8 mouse cellular contexts compared by ENCODE assay signal in the genomic region with DNA sequence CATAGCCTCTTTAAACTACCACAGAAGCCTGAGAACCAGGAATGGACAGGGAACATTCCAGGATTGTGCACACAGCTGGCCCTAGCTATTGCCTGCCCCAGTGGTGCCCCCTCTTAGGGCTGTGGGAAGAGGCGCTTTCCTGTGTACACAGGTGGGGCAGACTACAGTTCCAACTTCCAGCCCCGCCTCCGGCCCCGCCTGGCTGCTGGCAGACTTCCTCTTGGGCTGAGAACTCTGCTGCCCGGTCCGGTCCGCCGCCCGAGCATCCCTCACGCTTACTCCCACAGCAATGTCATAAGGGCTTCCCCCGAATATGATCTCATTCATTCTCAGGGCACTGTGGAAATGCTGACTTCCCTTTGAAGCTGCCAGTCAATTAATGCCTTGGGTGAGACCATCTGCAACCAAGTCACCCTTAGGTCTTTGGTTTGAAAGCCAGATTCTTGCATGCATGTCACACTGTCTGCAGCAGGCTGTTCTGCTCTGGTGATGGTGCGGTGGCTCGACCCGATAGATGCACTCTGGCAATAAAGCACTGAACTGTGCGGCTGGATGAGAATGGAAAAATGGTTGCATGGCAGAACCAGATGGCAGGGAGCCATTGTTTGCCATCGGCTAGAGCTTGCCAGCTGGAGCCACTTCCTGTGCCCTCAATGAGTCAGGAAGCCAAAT. TPM values are rescaled to one million over a fixed set of nuclear protein-coding genes. Genes with fewer than 3 reads are reported as not detected.
DNase-seq lines count a peak whose midpoint lies in the region; ATAC-seq and TF ChIP-seq lines count a peak whose summit lies in the region.

No protein-coding gene starts in this region.

- no peak for TF ChIP-seq CTCF in CH12.LX (conservative IDR thresholded peaks at IDR 0.05 in 1 of 2, IDR thresholded peaks at IDR 0.05 in 1 of 2; ENCODE audit: low read depth in 2 of 2, low read length in 2 of 2)
- no peak for TF ChIP-seq CTCF in bone marrow macrophage, adult 2 months (IDR thresholded peaks at IDR 0.05; ENCODE audit: low read depth, low read length)
- TF ChIP-seq CTCF in midbrain, postnatal 0 days (IDR thresholded peaks at IDR 0.05) = no peak

- H3K79me2 ChIP-seq in CH12.LX (replicated peaks; ENCODE audit: control insufficient read depth, extremely low read depth, insufficient read depth, poor library complexity, severe bottlenecking) = no peaks in the 10 kb centered on the region

- no peaks in the 10 kb centered on the region for H3K9me3 ChIP-seq in CH12.LX (replicated peaks; ENCODE audit: low read length)
- no peaks in the 10 kb centered on the region for H3K9me3 ChIP-seq in hindbrain, embryonic 15.5 days
- H3K9me3 ChIP-seq in liver, embryonic 11.5 days (ENCODE audit: control insufficient read depth, low read length) = no peaks in the 10 kb centered on the region
- H3K9me3 ChIP-seq in midbrain, postnatal 0 days (ENCODE audit: low read length) = no peaks in the 10 kb centered on the region

- no peak overlapping the region for H3K9ac ChIP-seq in CH12.LX (ENCODE audit: insufficient read depth, low read depth)
- H3K9ac ChIP-seq in hindbrain, embryonic 15.5 days = no peak overlapping the region
- H3K9ac ChIP-seq in liver, embryonic 11.5 days (ENCODE audit: low read depth, low read length) = no peak overlapping the region
- no peak overlapping the region for H3K9ac ChIP-seq in midbrain, postnatal 0 days (replicated peaks; ENCODE audit: low read length, poor library complexity, severe bottlenecking)

- peak; percentile 64 for DNase-seq in CH12.LX (ENCODE audit: extremely low read depth)
- peak; percentile 50 for DNase-seq in gastrocnemius, adult 18-20 months (ENCODE audit: low spot score)
- DNase-seq in liver, embryonic 11.5 days (ENCODE audit: low spot score) = no peak
- DNase-seq in midbrain, postnatal 0 days (ENCODE audit: low spot score) = peak; percentile 58
- DNase-seq in thymus, postnatal 25 days = peak; percentile 81
- DNase-seq in layer of hippocampus, adult 9-10 months (ENCODE audit: low spot score) = no peak

- no peaks in the 10 kb centered on the region for H3K36me3 ChIP-seq in CH12.LX (replicated peaks in 1 of 2; ENCODE audit: control insufficient read depth in 1 of 2, insufficient read depth in 1 of 2, low read length in 1 of 2)
- no peaks in the 10 kb centered on the region for H3K36me3 ChIP-seq in hindbrain, embryonic 15.5 days
- H3K36me3 ChIP-seq in liver, embryonic 11.5 days (ENCODE audit: control insufficient read depth, insufficient read depth, low read length) = no peaks in the 10 kb centered on the region
- no peaks in the 10 kb centered on the region for H3K36me3 ChIP-seq in midbrain, postnatal 0 days (ENCODE audit: insufficient read depth, low read length)

- H3K27ac ChIP-seq in CH12.LX (ENCODE audit: insufficient read depth, low read depth) = no peak overlapping the region
- peak overlapping the region; percentile 71 for H3K27ac ChIP-seq in bone marrow macrophage, adult 2 months (ENCODE audit: insufficient read depth, low read depth, low read length)
- H3K27ac ChIP-seq in hindbrain, embryonic 15.5 days (replicated peaks) = no peak overlapping the region
- no peak overlapping the region for H3K27ac ChIP-seq in liver, embryonic 11.5 days (ENCODE audit: low read depth, low read length)
- H3K27ac ChIP-seq in midbrain, postnatal 0 days (ENCODE audit: low read depth, low read length) = no peak overlapping the region

- H3K27me3 ChIP-seq in CH12.LX (replicated peaks) = no peaks in the 10 kb centered on the region
- no peaks in the 10 kb centered on the region for H3K27me3 ChIP-seq in hindbrain, embryonic 15.5 days
- H3K27me3 ChIP-seq in liver, embryonic 11.5 days (replicated peaks; ENCODE audit: control insufficient read depth, insufficient read depth, low read length) = peaks cover 5% of the 10 kb centered on the region; the same call in 1 of the 2 replicates
- no peaks in the 10 kb centered on the region for H3K27me3 ChIP-seq in midbrain, postnatal 0 days (ENCODE audit: insufficient read depth, low read length)

- dilution Hi-C loops in CH12.LX (cut with MboI; ENCODE audit: extremely low pct_ligation_motif_present, extremely low pct_unique_long_range_greater_than_20kb, low sequenced_read_pairs) = no loop called here

- in situ Hi-C loops in CH12.LX (cut with MboI; ENCODE audit: low pct_ligation_motif_present, low pct_unique_long_range_greater_than_20kb, low sequenced_read_pairs) = no loop called here

- H3K4me3 ChIP-seq in CH12.LX (replicated peaks in 1 of 3; ENCODE audit: low read depth in 2 of 3, low read length in 2 of 3, poor library complexity in 1 of 3) = peak overlapping the region in 1 of 3 experiments; percentile 42
- H3K4me3 ChIP-seq in bone marrow macrophage, adult 2 months (ENCODE audit: insufficient read depth, low read length) = peak overlapping the region; percentile 25
- no peak overlapping the region for H3K4me3 ChIP-seq in hindbrain, embryonic 15.5 days
- no peak overlapping the region for H3K4me3 ChIP-seq in liver, embryonic 11.5 days (ENCODE audit: low read depth, low read length)
- H3K4me3 ChIP-seq in midbrain, postnatal 0 days (ENCODE audit: low read depth, low read length) = no peak overlapping the region

- ATAC-seq in hindbrain, embryonic 15.5 days (ENCODE audit: low FRiP score, low read depth) = peak; percentile 76
- ATAC-seq in liver, embryonic 11.5 days (replicated peaks; ENCODE audit: low FRiP score) = peak; percentile 43; the same call in 1 of the 2 replicates
- ATAC-seq in midbrain, postnatal 0 days (ENCODE audit: low FRiP score) = 0 out of 2 replicates have a peak, but pooled peaks have one; percentile 20

- TF ChIP-seq RAD21 in CH12.LX (IDR thresholded peaks at IDR 0.05; ENCODE audit: low read depth, low read length) = no peak

- 47% methylated on average over 16 of the region's 16 CpGs for WGBS in hindbrain, embryonic 15.5 days
- 40% methylated on average over 16 of the region's 16 CpGs for WGBS in liver, embryonic 11.5 days
- 55% methylated on average over 16 of the region's 16 CpGs for WGBS in midbrain, postnatal 0 days

- peak overlapping the region; percentile 26 for H3K4me2 ChIP-seq in CH12.LX (ENCODE audit: insufficient read depth, low read depth, poor library complexity, severe bottlenecking)
- H3K4me2 ChIP-seq in hindbrain, embryonic 15.5 days = 0 out of 2 replicates have a peak overlapping the region, but pooled peaks have one; percentile 5
- H3K4me2 ChIP-seq in liver, embryonic 11.5 days = peak overlapping the region; percentile 14; the same call in 1 of the 2 replicates
- no peak overlapping the region for H3K4me2 ChIP-seq in midbrain, postnatal 0 days (ENCODE audit: low read depth, low read length, poor library complexity, severe bottlenecking)

- no peak; the same call in 1 of the 2 replicates for TF ChIP-seq EP300 in CH12.LX (IDR thresholded peaks at IDR 0.05; ENCODE audit: low read length)

- TF ChIP-seq POLR2A in CH12.LX (IDR thresholded peaks at IDR 0.05; ENCODE audit: low read depth, low read length) = no peak
- TF ChIP-seq POLR2A in bone marrow macrophage, adult 2 months (IDR thresholded peaks at IDR 0.05; ENCODE audit: borderline replicate concordance, low read depth, low read length) = no peak

- H3K4me1 ChIP-seq in CH12.LX (ENCODE audit: control insufficient read depth in 1 of 2, insufficient read depth in 2 of 2) = peaks cover 0 to 32% of the 10 kb centered on the region in 2 experiments; a peak in 2 of 4 replicates
- H3K4me1 ChIP-seq in bone marrow macrophage, adult 2 months (ENCODE audit: control insufficient read depth, insufficient read depth, low read length) = peaks cover 23% of the 10 kb centered on the region
- H3K4me1 ChIP-seq in hindbrain, embryonic 15.5 days (replicated peaks) = peaks cover 5% of the 10 kb centered on the region; the same call in 1 of the 2 replicates
- peaks cover 10% of the 10 kb centered on the region for H3K4me1 ChIP-seq in liver, embryonic 11.5 days (replicated peaks; ENCODE audit: control insufficient read depth, insufficient read depth, low read length)
- no peaks in the 10 kb centered on the region for H3K4me1 ChIP-seq in midbrain, postnatal 0 days (ENCODE audit: insufficient read depth, low read length)

TF ChIP-seq in CH12.LX, 34 proteins besides CTCF, POLR2A, EP300 and RAD21 (continues in another document):
- TF ChIP-seq GABPA (IDR thresholded peaks at IDR 0.05; ENCODE audit: insufficient replicate concordance, low read depth, low read length) = no peak
- TF ChIP-seq ZNF384 (IDR thresholded peaks at IDR 0.05; ENCODE audit: low read depth, low read length) = peak; percentile 38; the same call in 1 of the 2 replicates
- peak; percentile 54 for TF ChIP-seq BHLHE40 (IDR thresholded peaks at IDR 0.05; ENCODE audit: low read depth, low read length)
- no peak for TF ChIP-seq USF1 (IDR thresholded peaks at IDR 0.05; ENCODE audit: low read depth, low read length)
- peak; percentile 57 for TF ChIP-seq ETS1 (conservative IDR thresholded peaks at IDR 0.05; ENCODE audit: low read depth, low read length)
- no peak for TF ChIP-seq HCFC1 (IDR thresholded peaks at IDR 0.05; ENCODE audit: low read depth, low read length)
- TF ChIP-seq SMC3 (IDR thresholded peaks at IDR 0.05; ENCODE audit: low read depth, low read length) = no peak
- no peak for TF ChIP-seq CHD2 (IDR thresholded peaks at IDR 0.05; ENCODE audit: low read length)
- no peak for TF ChIP-seq KAT2A (IDR thresholded peaks at IDR 0.05; ENCODE audit: insufficient replicate concordance, low read length)

RNA-seq across cellular contexts. Expression of a gene that starts 13.2 kb away (rescaled TPM):
- total RNA-seq in CH12.LX (2012; rRNA removed) (not detected in 2 replicates), CH12.LX (2014; rRNA removed) (not detected in 2 replicates)
- not detected in 2 replicates for polyA plus RNA-seq in CH12.LX (2012; ENCODE audit: insufficient read length, low read depth)
- not detected in 2 replicates for polyA plus RNA-seq in bone marrow macrophage, adult 2 months (2012; ENCODE audit: insufficient read depth, insufficient read length, missing spikeins)
- not detected for total RNA-seq in gastrocnemius, adult 18-20 months (2021)
- 0.12 TPM in 1 of 2 replicates, not detected in the other for polyA plus RNA-seq in hindbrain, embryonic 15.5 days (2015; fragmentation: Nextera tagmentation; extraction: Ambion mirVana)
- polyA plus RNA-seq in liver, embryonic 11.5 days (2014; fragmentation: Nextera tagmentation; extraction: Ambion mirVana) = not detected in 2 replicates
- total RNA-seq in midbrain, postnatal 0 days (2014; rRNA removed) = not detected in 2 replicates
- not detected in 2 replicates for polyA plus RNA-seq in midbrain, postnatal 0 days (2015; fragmentation: Nextera tagmentation; extraction: Ambion mirVana)

RNA-seq across cellular contexts. Expression of a gene that starts 38.9 kb away (rescaled TPM):
- total RNA-seq in CH12.LX (2012; rRNA removed) = 1.9 and 2.5 TPM in 2 replicates
- 11.3 and 14.6 TPM in 2 replicates for total RNA-seq in CH12.LX (2014; rRNA removed)
- 6.4 and 7.0 TPM in 2 replicates for polyA plus RNA-seq in CH12.LX (2012; ENCODE audit: insufficient read length, low read depth)
- 162 and 173 TPM in 2 replicates for polyA plus RNA-seq in bone marrow macrophage, adult 2 months (2012; ENCODE audit: insufficient read depth, insufficient read length, missing spikeins)
- total RNA-seq in gastrocnemius, adult 18-20 months (2021) = 10 to 100 TPM; 20.3 to 48.7 TPM
- polyA plus RNA-seq in hindbrain, embryonic 15.5 days (2015; fragmentation: Nextera tagmentation; extraction: Ambion mirVana) = 9.7 TPM in 2 replicates
- 0.81 and 1.5 TPM in 2 replicates for polyA plus RNA-seq in liver, embryonic 11.5 days (2014; fragmentation: Nextera tagmentation; extraction: Ambion mirVana)
- 26.9 and 42.1 TPM in 2 replicates for total RNA-seq in midbrain, postnatal 0 days (2014; rRNA removed)
- 5.6 and 5.7 TPM in 2 replicates for polyA plus RNA-seq in midbrain, postnatal 0 days (2015; fragmentation: Nextera tagmentation; extraction: Ambion mirVana)

Comparison
In these comparisons a context has a peak if more than half of its experiments do, and no peak if none do; other contexts are left out.
1. DNase-seq: peak in CH12.LX (single experiment), gastrocnemius, adult 18-20 months (single experiment), midbrain, postnatal 0 days (single experiment) and thymus, postnatal 25 days (single experiment); none in liver, embryonic 11.5 days (single experiment) and layer of hippocampus, adult 9-10 months (single experiment).
2. ATAC-seq: peak in every context shown above with its lines; median percentile 76 in hindbrain, embryonic 15.5 days; 43 in liver, embryonic 11.5 days; 20 in midbrain, postnatal 0 days.
3. RNA of a gene that starts 38.9 kb away (polyA plus RNA-seq): 162 to 173 TPM in bone marrow macrophage, adult 2 months; 9.7 TPM in hindbrain, embryonic 15.5 days, 6.4 to 7.0 TPM in CH12.LX, 5.6 to 5.7 TPM in midbrain, postnatal 0 days and 0.81 to 1.5 TPM in liver, embryonic 11.5 days; every median in the first group is over 10 times any median in the second.